Mouse (Mus musculus) cerebellum, adult 11-12 months (tissue): ENCODE results near the gene Wdfy3.

Experiments used
- DNase-seq: peaks from one replicate; pipeline ENCODE4 v3.0.0; 2022

The Wdfy3 gene

DNA sequence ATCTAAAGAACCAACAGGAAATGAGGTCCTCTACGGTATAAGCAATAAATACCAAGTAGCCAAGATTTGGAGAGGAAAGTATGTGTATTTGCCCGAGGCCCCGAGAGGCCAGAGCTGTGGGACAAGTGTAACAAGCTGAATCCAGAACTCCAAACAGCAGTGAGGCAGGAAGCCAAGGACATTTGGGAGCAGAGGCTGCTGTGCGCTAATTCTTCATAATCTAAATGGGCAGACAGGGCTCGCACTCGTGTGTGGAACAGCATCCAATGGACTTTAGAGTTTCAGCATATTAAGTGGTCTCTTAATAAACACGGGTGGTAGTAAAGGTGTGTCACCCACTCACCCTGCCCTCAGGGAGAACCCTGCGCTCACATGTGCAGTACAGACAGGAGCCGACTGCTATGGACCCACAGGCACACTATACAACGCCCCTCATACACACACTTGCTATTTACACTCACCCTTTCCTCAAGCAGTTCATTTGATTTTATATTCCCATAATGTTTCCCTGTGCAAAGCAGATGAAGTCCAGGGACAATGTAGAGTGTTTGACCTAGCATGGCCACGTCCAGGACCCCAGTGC is 15.1 kb downstream of the Wdfy3 start:
- DNase-seq, result no peak

DNA sequence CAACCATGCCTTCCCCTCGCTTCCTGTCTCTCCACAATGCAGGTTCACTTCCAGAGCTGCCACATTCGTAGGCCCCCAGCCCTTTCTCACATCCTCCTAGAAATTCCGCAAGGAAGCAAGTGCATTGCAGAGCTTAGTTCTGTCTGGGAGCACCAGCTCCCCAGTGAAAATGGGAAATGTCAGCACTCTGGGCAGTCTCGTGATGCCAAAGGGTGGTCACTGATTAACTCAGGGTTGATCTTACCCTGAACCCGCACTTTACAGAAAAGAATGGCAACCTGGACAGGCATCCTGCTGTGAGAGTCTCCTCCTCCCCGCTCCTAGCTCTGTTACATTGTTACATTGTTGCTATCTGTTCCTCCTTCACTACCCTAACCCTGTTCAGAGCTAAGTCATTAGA is 16.8 kb downstream of the Wdfy3 start:
- DNase-seq, result no peak

DNA sequence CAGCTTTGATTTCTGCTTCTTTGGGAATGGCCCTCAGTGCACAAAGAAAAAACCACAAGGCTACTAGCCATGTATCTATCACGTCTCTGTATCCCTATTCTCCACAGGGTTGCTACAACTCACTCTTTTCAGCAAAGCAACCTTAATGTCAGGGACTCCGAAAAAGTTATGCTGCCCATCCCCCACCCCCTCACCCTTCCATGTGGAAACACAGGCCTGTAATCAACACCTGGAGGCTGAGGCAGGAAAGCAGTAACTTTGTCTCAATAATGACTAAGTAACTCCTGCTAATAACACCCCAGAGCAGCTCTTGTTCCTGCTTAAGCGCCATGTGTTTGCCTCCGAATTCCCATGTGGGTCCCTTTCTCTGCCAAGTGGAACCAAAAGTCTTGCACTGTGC is 17.3 kb downstream of the Wdfy3 start:
- no peak for DNase-seq

DNA sequence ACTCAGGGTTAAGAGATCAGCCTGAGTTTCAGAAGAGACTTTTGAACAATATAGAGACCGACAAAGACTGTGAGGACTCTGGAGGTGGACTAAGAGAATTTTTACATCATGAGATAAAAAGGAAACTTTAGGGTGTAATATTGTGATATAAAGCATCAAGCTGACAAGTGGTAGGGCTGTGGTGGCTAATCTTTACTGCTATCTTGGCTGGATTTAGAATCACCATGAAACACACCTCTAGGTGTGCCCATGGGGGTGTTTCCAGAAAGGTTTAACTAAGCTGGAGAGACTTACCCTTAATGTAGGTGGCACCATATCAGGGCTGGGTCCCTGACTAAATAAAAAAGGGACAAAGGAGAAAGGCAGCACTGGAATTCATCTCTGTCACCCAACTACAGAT is 19.0 kb downstream of the Wdfy3 start:
- no peak for DNase-seq

DNA sequence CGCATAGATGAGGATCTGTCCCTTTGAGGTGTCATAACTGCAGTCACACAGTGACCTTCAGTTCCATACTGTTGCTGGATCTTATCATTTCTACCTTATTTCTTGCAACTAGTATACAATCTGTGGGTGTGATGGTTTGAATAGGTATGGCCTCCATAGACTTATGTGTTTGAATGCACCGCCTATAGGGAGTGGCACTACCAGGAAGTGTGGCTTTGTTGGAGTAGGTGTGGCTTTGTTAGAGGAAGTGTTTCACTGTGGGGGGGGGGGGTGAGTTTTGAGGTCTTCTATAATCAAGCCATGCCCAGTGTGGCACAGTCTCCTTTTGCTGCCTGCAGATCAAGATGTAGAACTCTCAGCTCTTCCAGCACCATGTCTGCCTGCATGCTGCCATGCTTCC is 21.3 kb downstream of the Wdfy3 start:
- no peak for DNase-seq

DNA sequence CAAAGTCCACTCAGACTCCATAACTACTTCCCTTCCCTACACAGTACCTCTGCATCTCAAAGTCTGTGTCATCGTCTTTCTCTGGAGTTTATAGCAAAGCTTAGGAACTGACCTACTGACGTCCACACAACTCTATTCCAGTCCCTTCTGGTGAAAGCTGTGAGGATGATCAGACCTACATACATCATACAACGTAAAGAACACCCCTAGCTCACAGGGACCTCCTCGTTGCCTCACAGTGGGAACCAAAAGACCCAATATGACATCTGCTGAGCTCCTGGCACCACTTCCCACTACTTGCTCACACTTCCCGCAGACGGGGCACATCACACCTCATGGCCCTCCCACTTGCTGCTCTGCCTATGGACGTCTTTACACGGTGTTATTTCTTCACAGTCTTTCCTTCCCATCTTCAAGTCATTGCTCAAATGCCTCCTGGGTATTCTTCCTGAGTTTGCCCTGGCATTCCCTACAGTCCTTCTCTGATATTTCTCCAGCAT is 23.1 kb downstream of the Wdfy3 start:
- DNase-seq, result no peak

DNA sequence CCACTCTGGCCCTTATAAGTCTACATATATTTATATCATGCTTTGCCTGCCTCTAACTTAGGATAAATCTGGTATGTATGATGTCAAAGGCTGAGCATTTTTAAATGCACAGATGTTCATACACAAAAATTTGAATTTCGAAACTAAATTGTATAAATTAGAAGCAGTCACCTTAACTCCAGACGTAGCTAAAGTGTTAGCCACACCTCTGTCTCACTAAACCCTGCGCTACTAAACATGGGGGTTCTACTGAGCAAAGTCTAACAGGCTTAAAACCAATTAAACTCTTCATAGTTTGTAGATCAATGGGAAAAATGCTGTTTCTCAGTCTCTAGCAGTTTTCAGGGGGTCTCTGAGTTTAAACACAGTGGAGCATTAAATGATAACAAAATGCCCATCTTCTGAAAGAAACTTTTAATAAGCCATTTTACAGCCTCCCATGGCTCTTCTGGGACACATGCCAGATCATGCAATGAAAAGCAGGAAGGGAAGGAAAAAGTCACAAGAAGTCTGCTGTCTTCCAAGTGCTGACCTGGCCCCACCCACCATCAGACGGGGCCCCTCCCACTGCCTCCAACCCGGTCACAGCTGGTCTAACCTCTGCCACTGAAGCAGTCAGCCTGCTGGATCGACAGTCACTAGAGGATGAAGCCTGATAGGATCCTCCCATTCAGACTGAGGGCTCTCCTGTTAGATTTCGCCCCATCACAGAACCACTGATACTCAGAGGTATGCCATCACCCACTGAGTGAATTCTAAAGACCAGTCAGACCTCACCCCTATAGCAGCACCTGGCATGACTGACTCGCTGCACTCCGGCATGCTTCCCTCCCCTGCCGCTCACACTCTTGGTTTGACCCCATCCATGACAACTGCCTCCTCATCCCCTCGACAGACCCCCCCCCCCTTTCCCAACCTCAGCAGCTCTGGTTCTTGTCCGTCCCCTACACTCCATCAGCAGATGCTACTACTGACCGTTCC is 23.8 kb downstream of the Wdfy3 start:
- no peak for DNase-seq

DNA sequence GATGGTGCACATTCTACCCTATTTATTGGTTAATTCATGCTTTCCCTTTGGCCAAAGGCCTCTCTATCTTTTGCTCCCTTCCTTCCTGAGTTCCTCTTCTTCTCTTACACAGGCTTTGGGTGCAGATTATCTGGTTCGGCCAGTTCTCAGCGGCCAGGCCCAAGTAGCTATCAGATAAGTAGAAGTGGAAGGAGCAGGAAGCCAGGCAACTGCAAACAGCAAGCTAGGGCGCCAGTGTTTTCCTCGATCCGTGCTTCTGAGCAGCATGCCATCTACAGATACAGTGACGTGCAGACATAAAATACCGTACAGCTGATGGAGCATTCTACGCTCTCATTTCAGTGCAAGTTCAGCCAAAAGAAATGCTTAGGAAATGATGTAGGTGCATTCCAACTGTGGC is 24.5 kb downstream of the Wdfy3 start:
- DNase-seq, result no peak

DNA sequence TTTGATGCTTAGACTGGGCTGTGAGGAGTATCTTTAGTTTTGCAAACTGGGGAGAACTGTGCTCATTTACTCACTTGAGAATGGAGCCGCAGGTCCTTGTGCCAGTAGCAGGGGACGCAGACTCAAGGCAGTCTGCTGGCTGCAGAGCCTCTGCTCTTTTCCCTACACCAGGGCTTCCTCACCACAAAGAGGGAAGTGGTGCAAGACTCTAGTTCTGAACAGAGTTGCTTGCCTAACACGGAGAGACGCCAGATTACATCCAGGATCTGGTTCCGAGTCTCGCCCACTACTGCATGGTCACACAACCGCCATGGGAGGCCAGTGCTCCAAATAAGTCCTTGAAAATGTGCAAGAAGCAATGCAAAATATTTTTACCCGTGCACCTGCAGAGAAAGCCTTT is 36.4 kb downstream of the Wdfy3 start:
- no peak for DNase-seq

DNA sequence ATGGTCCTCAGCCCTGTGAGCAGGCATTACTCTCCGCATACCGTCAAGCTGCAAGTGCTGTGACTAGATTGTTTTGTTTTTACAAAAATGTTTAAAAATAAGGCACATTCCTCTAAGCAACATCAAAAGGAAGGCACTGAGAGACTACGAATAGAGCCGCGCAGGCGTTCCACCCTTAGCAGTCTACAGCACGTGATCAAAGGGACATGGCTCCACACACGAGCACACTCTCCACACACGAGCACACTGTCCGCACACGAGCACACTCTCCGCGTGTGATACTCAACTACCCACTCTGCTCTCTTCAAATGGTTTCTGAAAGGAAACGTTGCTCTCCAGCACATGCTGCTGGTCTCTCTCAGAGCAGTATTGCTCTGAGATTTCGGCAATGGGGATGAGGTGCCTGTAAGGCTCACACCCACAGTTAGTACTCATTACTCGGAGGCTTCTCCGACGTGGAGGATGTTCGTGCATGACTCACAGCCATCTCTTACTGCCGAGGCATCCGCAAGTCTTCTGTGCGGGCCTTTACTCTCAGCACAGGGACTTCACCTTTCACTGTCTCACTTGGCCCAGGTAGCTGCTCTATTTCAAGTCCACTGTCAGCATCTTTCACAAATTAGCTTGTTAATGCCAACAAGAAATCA is 37.0 kb downstream of the Wdfy3 start:
- no peak for DNase-seq

DNA sequence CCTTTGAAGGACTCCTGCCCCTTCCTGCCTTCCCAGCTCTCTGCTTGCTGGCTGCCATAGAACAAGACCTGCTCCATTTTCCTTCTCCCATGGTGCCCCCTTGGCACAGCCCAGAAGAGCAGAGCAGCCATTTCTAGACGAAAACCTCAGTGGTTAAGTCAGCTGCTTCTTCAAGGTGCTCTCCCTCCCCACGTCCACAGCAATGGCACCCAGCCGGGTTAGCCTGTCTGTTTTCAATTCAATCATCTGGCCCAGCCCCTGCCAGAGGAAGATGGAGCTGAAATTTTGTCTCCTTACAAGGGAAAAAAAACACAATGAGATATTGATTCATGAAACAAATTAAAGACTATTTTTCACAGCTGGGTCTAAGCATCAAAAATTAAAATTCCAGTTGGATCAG is 37.5 kb downstream of the Wdfy3 start:
- no peak for DNase-seq

DNA sequence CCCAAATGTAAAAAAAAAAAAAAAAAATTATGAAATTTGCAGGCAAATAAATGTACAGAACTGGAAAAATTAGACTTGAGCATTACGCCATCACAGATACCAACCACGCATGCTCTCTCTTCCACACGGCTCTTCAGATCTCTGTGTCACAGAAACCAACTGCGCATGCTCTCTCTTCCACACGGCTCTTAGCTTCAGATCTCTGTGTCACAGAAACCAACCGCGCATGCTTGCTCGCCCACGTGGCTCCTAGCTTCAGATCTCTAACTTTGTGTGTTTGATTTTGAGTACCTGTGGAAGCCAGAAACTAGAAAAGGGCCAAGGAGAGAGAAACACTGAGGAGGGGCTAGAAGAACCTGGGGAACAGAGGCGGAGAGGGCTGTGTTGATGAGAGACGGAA is 46.3 kb downstream of the Wdfy3 start:
- no peak for DNase-seq

DNA sequence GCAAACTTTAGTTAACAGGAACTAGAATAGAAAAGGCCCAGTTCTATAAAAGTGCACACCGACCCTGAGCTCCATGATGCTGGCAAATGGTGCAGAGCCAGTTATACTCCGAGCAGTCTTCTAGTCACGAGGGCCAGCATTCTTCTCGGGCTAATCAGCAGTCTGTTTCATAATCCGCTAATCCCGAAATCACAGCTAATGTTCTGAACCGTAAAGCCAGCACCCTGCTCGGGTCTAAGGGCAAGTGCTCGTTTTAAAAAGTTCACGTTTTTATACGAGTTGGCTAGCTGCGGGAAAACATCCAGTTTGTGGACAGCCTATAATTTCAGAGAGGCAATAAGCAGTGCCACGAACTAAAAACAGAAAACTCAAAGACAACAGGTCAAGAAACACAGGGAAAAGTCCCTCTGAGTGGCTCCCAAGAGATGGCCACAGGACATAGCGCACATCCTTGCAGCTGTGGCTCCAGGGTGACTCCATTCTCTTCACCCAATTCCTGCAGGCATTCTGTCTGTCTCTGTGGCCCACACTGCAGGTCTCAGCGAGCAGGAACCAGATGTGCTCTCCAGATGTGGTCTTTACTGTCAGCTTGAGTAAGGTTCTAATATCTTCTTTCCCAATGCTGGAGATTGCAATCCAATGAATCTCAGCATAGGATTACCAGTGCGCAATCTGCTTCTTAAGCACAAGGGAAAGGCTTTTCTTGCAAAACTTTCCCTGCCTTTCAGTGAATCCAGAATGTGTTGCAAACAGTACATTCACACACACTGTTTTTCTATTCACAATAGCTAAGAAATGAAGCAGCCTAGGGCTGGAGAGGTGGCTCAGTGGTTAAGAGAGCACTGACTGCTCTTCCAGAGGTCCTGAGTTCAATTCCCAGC is 47.5 kb downstream of the Wdfy3 start:
- DNase-seq, result no peak

DNA sequence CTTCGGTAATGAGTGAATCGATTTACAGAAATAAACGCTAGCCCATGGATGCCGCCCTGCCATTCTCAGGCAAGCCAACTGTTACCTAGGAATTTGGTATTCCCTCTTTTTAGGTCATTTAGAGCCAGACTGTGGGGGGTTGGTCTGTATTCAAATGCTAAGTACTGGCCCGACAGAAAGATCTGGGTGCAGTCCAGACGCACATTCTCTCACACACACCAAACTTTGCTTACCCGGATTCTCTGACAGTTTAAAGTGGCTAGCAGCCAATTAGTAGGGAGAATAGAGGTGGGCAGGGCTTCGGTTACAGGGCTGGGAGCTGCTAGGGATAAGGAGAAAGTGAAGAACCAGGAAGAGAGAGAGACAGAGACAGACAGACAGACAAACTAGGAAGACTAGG is 55.5 kb downstream of the Wdfy3 start:
- peak; percentile 33 for DNase-seq

DNA sequence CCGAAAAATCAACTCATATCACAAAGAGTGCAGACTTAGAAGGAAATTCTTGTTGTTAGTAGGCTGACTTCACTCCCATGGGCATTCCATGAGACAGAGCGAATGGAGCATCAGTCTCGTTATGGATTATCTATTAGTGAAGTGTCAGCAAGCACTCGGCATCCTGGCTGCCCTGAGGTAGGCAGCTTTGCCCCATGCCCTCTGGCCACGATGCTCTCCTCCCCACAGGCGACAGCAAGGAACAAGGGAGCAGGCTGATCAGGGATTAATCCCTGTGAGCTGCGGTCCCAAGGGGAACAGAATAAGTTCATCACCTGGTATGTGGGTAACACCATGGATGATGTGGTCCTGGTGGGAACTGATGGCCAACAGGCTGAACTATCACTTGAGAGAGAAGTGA is 55.9 kb downstream of the Wdfy3 start:
- DNase-seq, result no peak

DNA sequence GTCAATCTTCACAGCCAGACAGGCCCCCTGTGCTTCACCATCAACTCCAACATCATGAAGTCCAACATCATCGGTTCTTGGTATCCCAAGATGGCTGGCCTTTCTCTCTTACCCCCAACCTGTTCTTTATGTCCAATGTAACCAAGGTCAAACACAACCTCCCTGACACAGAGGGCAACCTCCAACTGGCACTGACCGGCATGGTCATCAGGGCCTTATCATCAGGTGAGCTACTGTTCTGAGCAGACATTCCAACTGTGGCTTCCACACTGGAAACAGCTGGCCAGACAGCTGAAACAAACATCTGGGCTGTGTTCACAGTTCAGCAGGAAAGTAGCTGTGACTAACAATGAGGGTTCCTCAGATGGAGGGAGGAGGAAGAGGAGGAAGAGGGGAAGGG is 58.8 kb downstream of the Wdfy3 start:
- no peak for DNase-seq

DNA sequence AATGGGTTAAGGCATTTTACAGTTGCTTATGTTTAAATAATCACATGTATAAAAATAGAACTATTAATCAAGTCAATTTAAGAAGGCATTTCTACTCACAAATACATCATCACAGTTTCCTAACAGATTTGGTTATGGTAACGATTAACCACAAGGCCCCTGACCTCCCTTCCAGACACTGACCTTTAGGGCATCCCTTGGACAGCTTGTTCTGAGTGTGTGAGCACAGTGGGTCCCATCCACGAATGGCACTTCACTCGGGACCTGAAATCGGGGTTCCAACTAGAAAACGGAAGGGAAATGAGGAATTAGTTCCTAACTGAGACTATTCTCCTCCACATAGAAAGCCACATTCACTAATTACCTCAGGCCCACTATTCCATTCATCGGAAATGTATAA is 60.1 kb downstream of the Wdfy3 start:
- no peak for DNase-seq

DNA sequence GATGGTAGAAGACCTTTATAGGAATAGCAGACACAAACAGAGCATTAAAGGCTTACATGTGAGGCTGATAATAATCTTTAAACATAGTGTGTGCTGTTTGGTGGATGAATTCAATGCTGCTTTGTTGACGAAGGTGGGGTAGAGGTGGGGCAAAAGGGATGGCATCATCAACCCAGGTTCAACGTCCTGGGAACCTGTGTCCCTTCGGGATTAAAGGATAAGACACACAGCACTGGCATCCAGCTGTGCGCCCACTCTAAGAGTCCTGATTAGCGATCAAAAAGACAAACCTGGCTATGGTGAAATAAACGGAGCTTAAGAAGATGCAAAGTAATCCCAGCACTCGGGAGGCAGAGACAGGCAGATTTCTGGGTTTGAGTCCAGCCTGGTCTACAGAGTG is 61.0 kb downstream of the Wdfy3 start:
- DNase-seq, result no peak

DNA sequence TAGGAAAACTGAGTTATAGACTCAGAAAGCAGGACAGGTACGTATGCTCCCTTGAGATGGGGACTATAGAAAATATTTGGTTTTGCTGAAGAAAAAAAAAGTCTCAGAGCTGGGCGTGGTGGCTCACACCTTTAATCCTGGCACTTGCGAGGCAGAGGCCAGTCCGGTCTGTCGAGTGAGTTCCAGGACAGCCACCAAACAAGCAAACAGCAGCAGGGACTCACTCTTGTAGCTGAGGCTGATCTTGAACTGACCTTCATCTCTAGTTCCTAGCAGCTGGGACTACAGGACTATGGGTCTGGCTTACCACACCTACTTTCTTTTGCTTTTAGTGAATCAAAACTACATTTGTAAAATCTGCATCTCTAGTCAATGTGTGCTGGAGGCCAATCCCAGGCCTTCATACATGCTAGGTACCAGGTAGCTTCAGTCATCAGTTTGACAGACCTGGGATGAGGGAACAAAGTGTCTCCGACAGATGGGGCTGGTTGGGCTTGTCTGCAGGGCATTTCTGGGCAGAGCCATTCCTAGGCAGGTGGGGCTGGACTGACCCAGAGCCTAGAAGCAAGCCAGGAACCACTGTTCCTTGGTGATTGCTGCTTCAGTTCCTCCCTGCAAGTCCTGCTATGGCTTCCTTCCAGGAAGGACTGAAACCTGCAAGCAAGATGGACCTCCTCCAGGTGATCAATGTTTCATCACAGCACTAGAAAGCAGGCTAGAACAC is 63.3 kb downstream of the Wdfy3 start:
- peak; percentile 80 for DNase-seq

DNA sequence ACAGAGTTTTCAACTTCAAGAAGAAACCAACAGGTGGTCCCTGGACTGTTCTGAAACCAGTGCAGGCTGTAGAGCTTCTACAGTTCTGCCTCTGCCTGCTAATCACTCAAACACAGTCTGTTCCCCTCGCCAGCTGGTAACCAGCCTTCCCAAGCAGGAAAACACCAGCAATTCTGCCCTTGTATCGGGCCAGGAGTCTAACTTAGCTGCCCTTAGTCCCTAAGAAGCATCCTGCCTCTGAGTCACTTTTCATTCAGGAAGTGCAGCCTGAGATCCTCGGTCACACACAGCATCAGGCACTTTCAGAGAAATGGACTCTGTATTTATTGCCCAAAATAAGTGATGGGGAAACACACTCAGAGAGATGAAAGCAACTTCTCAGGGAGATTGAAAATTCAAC is 66.3 kb downstream of the Wdfy3 start:
- DNase-seq, result no peak

DNA sequence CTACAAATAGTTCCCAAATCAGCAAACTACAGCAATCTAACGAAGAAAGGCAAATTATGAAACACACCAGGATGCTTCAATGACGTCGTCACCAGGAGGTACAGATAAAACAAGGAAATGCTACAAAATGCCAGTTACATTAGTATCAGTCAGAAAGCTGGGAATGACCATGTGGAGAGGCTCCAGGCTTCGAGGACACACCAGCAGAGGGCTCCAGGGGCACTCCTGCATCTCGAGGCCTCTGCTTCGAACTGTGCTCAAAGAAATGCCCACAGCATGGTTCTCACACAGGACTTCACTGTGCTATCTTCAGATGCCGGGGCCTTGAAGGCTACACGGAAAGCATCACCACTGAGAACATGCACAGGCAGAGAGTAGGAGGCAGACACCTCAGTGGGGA is 68.7 kb downstream of the Wdfy3 start:
- DNase-seq, result no peak

DNA sequence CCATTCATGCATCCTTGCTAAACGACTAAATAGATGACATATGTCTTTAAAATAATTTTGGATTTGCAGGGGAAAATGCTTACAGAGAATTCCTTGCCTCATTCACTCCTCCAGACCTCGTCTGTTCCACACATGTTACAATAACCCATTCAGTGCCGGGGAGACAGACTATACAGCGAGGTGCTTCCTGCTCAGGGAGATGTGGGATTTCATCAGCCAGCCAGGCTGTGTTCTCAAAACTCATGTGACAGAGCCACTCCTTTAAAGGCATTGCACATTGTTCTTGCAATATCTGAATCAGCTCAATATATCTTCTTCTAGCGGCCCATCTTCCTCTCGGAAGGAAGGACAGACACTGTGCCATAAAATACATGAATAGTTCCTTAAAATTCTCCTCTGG is 70.8 kb downstream of the Wdfy3 start:
- DNase-seq, result no peak
